Mouse (Mus musculus) MN1 (cell line): ENCODE results near the gene Ctss.
A peak's percentile ranks its signal among the peaks of the same experiment; 100 is the strongest.
"Not testable (repeated sequence)": the region's sequence is repeated elsewhere in the genome, so short reads cannot be mapped to it uniquely, and the experiment has no call there.

ENCODE experiments used
- DNase-seq: peaks from one replicate; pipeline ENCODE4 v3.0.0-alpha.2; 2016; ENCODE audit warnings: low spot score

The Ctss gene

GRCm38 (mm10) chr3:95534927-95535326 is 8.3 kb downstream of the Ctss start:
- no peak for DNase-seq

GRCm38 (mm10) chr3:95538936-95539335 is 12.3 kb downstream of the Ctss start:
- DNase-seq = no peak

- DNase-seq = no peak
These were observed 13.3 kb downstream of the Ctss start for GRCm38 (mm10) chr3:95539837-95540236.

- not testable (repeated sequence) for DNase-seq
These were observed 14.6 kb downstream of the Ctss start for GRCm38 (mm10) chr3:95541186-95541585.

- DNase-seq = no peak
These were observed 15.6 kb downstream of the Ctss start for GRCm38 (mm10) chr3:95542171-95542570.

GRCm38 (mm10) chr3:95542981-95543380 is 16.4 kb downstream of the Ctss start:
- DNase-seq = no peak

- peak; percentile 83 for DNase-seq
These were observed 23.6 kb downstream of the Ctss start for GRCm38 (mm10) chr3:95550176-95550575.

GRCm38 (mm10) chr3:95553986-95554385 is 27.4 kb downstream of the Ctss start:
- no peak for DNase-seq

- no peak for DNase-seq
These were observed 32.9 kb downstream of the Ctss start, which contains the start of gene Hormad1 for GRCm38 (mm10) chr3:95559437-95559836. Hormad1 (plus strand) TSS chr3:95559677.

- no peak for DNase-seq
These were observed 34.2 kb downstream of the Ctss start for GRCm38 (mm10) chr3:95560738-95561137.

- peak; percentile 14 for DNase-seq
These were observed 35.2 kb downstream of the Ctss start for GRCm38 (mm10) chr3:95561826-95562225.

- no peak for DNase-seq
These were observed 43.0 kb downstream of the Ctss start for GRCm38 (mm10) chr3:95569585-95569984.

- peak; percentile 42 for DNase-seq
These were observed 61.4 kb downstream of the Ctss start for GRCm38 (mm10) chr3:95587754-95588603.

GRCm38 (mm10) chr3:95588604-95589086 is 62.1 kb downstream of the Ctss start, which contains the start of gene Golph3l:
Golph3l (plus strand) TSS chr3:95588934.
- peak; percentile 98 for DNase-seq

GRCm38 (mm10) chr3:95598734-95599133 is 72.1 kb downstream of the Ctss start:
- no peak for DNase-seq

- DNase-seq = no peak
These were observed 74.7 kb downstream of the Ctss start for GRCm38 (mm10) chr3:95601287-95601686.
